Mouse (Mus musculus) G1E (cell line): ENCODE measurements around the gene Txndc17. TPM values are rescaled to one million over a fixed set of nuclear protein-coding genes. Genes with fewer than 3 reads are reported as not detected.

ENCODE experiments used
- ATAC-seq: 2 replicates; pipeline ENCODE4 v1.8.0; 2016; ENCODE audit warnings: mild to moderate bottlenecking; ENCODE audit not compliant: insufficient number of reproducible peaks, poor library complexity, low FRiP score, severe bottlenecking; ENCODE audit errors: extremely low read depth
- DNase-seq: peaks from one replicate; pipeline ENCODE4 v3.0.0; 2012; ENCODE audit warnings: low spot score
- H3K27me3 ChIP-seq: 2 replicates; pipeline ENCODE4 v1.6.1; 2012; ENCODE audit warnings: mild to moderate bottlenecking, low read length, inconsistent platforms; ENCODE audit not compliant: insufficient read depth
- H3K36me3 ChIP-seq: replicated peaks from 2 replicates; pipeline ENCODE3; 2012; ENCODE audit warnings: mild to moderate bottlenecking, inconsistent platforms
- H3K4me1 ChIP-seq: 2 replicates; pipeline ENCODE4 v1.6.1; 2012; ENCODE audit warnings: low read depth, low read length, inconsistent platforms, mixed read lengths; ENCODE audit not compliant: insufficient read depth
- H3K4me3 ChIP-seq: 2 replicates; pipeline ENCODE4 v1.5.1; 2012; ENCODE audit warnings: low read depth, mild to moderate bottlenecking, inconsistent platforms, low read length, moderate library complexity, mixed read lengths
- H3K9me3 ChIP-seq: replicated peaks from 2 replicates; pipeline ENCODE4 v1.6.1; 2012; ENCODE audit warnings: inconsistent platforms
- CTCF ChIP-seq: IDR thresholded peaks from 2 replicates; pipeline ENCODE4 v1.5.1; 2012; ENCODE audit warnings: low read depth, low read length, inconsistent platforms, mixed read lengths
- GATA1 ChIP-seq: IDR thresholded peaks from 2 replicates; pipeline ENCODE4 v1.6.1; 2012; ENCODE audit warnings: borderline replicate concordance, low read length, inconsistent platforms, mixed read lengths
- GATA2 ChIP-seq: IDR thresholded peaks from 2 replicates; pipeline ENCODE4 v1.6.1; 2012; ENCODE audit warnings: low read depth, low read length, inconsistent platforms, borderline replicate concordance
- POLR2AphosphoS5 ChIP-seq: IDR thresholded peaks from 2 replicates; pipeline ENCODE4 v1.6.1; 2012; ENCODE audit warnings: low read depth, low read length, inconsistent platforms; ENCODE audit not compliant: insufficient replicate concordance
- TAL1 ChIP-seq: conservative IDR thresholded peaks from 2 replicates; pipeline ENCODE4 v1.6.1; 2012; ENCODE audit warnings: low read depth, low read length, inconsistent platforms, mixed read lengths
- polyA plus RNA-seq: library from polyadenylated mRNA; stranded (reverse); fragments of >175 nt; gene quantifications from 2 replicates; pipeline ENCODE4 v1.2.3, GENCODE M21; 2012
- total RNA-seq, 2 experiments: library from RNA; stranded (forward) in 1 of 2; stranded (reverse) in 1 of 2; fragments of 200-1000 nt in 1 of 2; fragments of >200 nt in 1 of 2; fragmentation: Nextera tagmentation in 1 of 2; gene quantifications; 2 replicates each; pipeline ENCODE4 v1.2.3; 2014 to 2017

Txndc17 gene
- total and polyA plus RNA-seq, 3 experiments: 31.0 to 112 (median 60.2) TPM

- no peak for TF ChIP-seq GATA2
- no peak for TF ChIP-seq POLR2AphosphoS5
- TF ChIP-seq CTCF: no peak
- no peak for TF ChIP-seq TAL1
- no peak for TF ChIP-seq GATA1
- Histone ChIP-seq H3K4me3 (no peak overlapping the region), H3K4me1 (no peaks in the 10 kb centered on the region), H3K36me3 (no peaks in the 10 kb centered on the region), H3K9me3 (no peaks in the 10 kb centered on the region), H3K27me3 (peaks cover 11% of the 10 kb centered on the region)
- ATAC-seq (no peak), DNase-seq (no peak)
These were observed 49.1 kb downstream of the Txndc17 start for GRCm38 (mm10) chr11:72256441-72256840.

Other genes starting within 250 kb of the Txndc17 start
- not detected in 2 replicates for gene Aipl1, start 170.0 kb upstream of the Txndc17 start, total RNA-seq (2014; fragmentation: Nextera tagmentation)
- gene Aipl1, start 170.0 kb upstream of the Txndc17 start, total RNA-seq (2017): 0.05 TPM in 1 of 2 replicates, not detected in the other
- gene Aipl1, start 170.0 kb upstream of the Txndc17 start, polyA plus RNA-seq: not detected in 2 replicates
- not detected in 2 replicates for gene Pimreg, start 165.5 kb upstream of the Txndc17 start, total RNA-seq (2014; fragmentation: Nextera tagmentation)
- gene Pimreg, start 165.5 kb upstream of the Txndc17 start, total RNA-seq (2017): 0.12 TPM in 1 of 2 replicates, not detected in the other
- not detected in 2 replicates for gene Pimreg, start 165.5 kb upstream of the Txndc17 start, polyA plus RNA-seq
- gene Pitpnm3, start 71.8 kb upstream of the Txndc17 start, total RNA-seq (2014; fragmentation: Nextera tagmentation): not detected in 2 replicates
- 0.06 and 0.27 TPM in 2 replicates for gene Pitpnm3, start 71.8 kb upstream of the Txndc17 start, total RNA-seq (2017)
- gene Pitpnm3, start 71.8 kb upstream of the Txndc17 start, polyA plus RNA-seq: 0.01 TPM in 1 of 2 replicates, not detected in the other
- not detected in 2 replicates for gene Gm43951, start 707 bp upstream of the Txndc17 start, total RNA-seq (2014; fragmentation: Nextera tagmentation)
- 0.58 and 0.76 TPM in 2 replicates for gene Gm43951, start 707 bp upstream of the Txndc17 start, total RNA-seq (2017)
- gene Gm43951, start 707 bp upstream of the Txndc17 start, polyA plus RNA-seq: 0.29 and 0.41 TPM in 2 replicates
- gene 4933427D14Rik, start 88 bp upstream of the Txndc17 start, total RNA-seq (2014; fragmentation: Nextera tagmentation): 17.0 and 27.7 TPM in 2 replicates
- gene 4933427D14Rik, start 88 bp upstream of the Txndc17 start, total RNA-seq (2017): 13.7 and 22.4 TPM in 2 replicates
- gene 4933427D14Rik, start 88 bp upstream of the Txndc17 start, polyA plus RNA-seq: 2.9 and 4.0 TPM in 2 replicates
- gene Med31, start 8.0 kb downstream of the Txndc17 start, total RNA-seq (2014; fragmentation: Nextera tagmentation): 19.9 and 26.7 TPM in 2 replicates
- gene Med31, start 8.0 kb downstream of the Txndc17 start, total RNA-seq (2017): 13.5 and 20.2 TPM in 2 replicates
- gene Med31, start 8.0 kb downstream of the Txndc17 start, polyA plus RNA-seq: 0.55 and 0.74 TPM in 2 replicates
- gene Slc13a5, start 59.7 kb downstream of the Txndc17 start, total RNA-seq (2014; fragmentation: Nextera tagmentation): not detected in 2 replicates
- gene Slc13a5, start 59.7 kb downstream of the Txndc17 start, total RNA-seq (2017): 0.06 and 0.11 TPM in 2 replicates
- gene Slc13a5, start 59.7 kb downstream of the Txndc17 start, polyA plus RNA-seq: not detected in 2 replicates
- gene Xaf1, start 94.1 kb downstream of the Txndc17 start, total RNA-seq (2014; fragmentation: Nextera tagmentation): 0.30 TPM in 1 of 2 replicates, not detected in the other
- 1.4 and 2.0 TPM in 2 replicates for gene Xaf1, start 94.1 kb downstream of the Txndc17 start, total RNA-seq (2017)
- 0.02 TPM in 1 of 2 replicates, not detected in the other for gene Xaf1, start 94.1 kb downstream of the Txndc17 start, polyA plus RNA-seq
- not detected in 2 replicates for gene Fbxo39, start 106.9 kb downstream of the Txndc17 start, total RNA-seq (2014; fragmentation: Nextera tagmentation)
- 0.05 TPM in 1 of 2 replicates, not detected in the other for gene Fbxo39, start 106.9 kb downstream of the Txndc17 start, total RNA-seq (2017)
- gene Fbxo39, start 106.9 kb downstream of the Txndc17 start, polyA plus RNA-seq: not detected in 2 replicates
- not detected in 2 replicates for gene Tekt1, start 154.9 kb downstream of the Txndc17 start, total RNA-seq (2014; fragmentation: Nextera tagmentation)
- not detected in 2 replicates for gene Tekt1, start 154.9 kb downstream of the Txndc17 start, total RNA-seq (2017)
- gene Tekt1, start 154.9 kb downstream of the Txndc17 start, polyA plus RNA-seq: not detected in 2 replicates
- gene Smtnl2, start 204.2 kb downstream of the Txndc17 start, total RNA-seq (2014; fragmentation: Nextera tagmentation): not detected in 2 replicates
- 0.06 and 0.11 TPM in 2 replicates for gene Smtnl2, start 204.2 kb downstream of the Txndc17 start, total RNA-seq (2017)
- not detected in 2 replicates for gene Smtnl2, start 204.2 kb downstream of the Txndc17 start, polyA plus RNA-seq
- not detected in 2 replicates for gene Ggt6, start 228.0 kb downstream of the Txndc17 start, total RNA-seq (2014; fragmentation: Nextera tagmentation)
- gene Ggt6, start 228.0 kb downstream of the Txndc17 start, total RNA-seq (2017): 0.05 TPM in 1 of 2 replicates, not detected in the other
- gene Ggt6, start 228.0 kb downstream of the Txndc17 start, polyA plus RNA-seq: not detected in 2 replicates
- 496 and 593 TPM in 2 replicates for gene Mybbp1a, start 233.8 kb downstream of the Txndc17 start, total RNA-seq (2014; fragmentation: Nextera tagmentation)
- 96.8 and 125 TPM in 2 replicates for gene Mybbp1a, start 233.8 kb downstream of the Txndc17 start, total RNA-seq (2017)
- 195 and 253 TPM in 2 replicates for gene Mybbp1a, start 233.8 kb downstream of the Txndc17 start, polyA plus RNA-seq